Mouse (Mus musculus): ENCODE data around the gene Sdk1. TPM values are rescaled to one million over a fixed set of nuclear protein-coding genes. Genes with fewer than 3 reads are reported as not detected.

The Sdk1 gene
- total and polyA plus RNA-seq, 2 experiments from 2014 or later: 1.5 to 13.6 TPM

- Histone ChIP-seq H3K27ac (ENCODE audit: low read depth, low read length) (no peak overlapping the region), H3K4me2 (ENCODE audit: low read depth) (no peak overlapping the region), H3K9ac (no peak overlapping the region), H3K27me3 (ENCODE audit: insufficient read depth, low read length) (no peaks in the 10 kb centered on the region; the same call in 1 of the 2 replicates), H3K4me3 (ENCODE audit: low read depth, low read length) (no peak overlapping the region), H3K4me1 (ENCODE audit: insufficient read depth) (no peaks in the 10 kb centered on the region), H3K36me3 (ENCODE audit: insufficient read depth) (no peaks in the 10 kb centered on the region), H3K9me3 (ENCODE audit: low read length) (no peaks in the 10 kb centered on the region)
- WGBS: 50% methylated on average over 5 of the region's 5 CpGs
- TF ChIP-seq CTCF (IDR thresholded peaks at IDR 0.05; ENCODE audit: low read depth): no peak
- ATAC-seq: no peak
- peak; percentile 26 for DNase-seq
These were observed 404.4 kb downstream of the Sdk1 start for GRCm38 (mm10) chr5:141645671-141646070.

GRCm38 (mm10) chr5:141646621-141647020 is 405.3 kb downstream of the Sdk1 start:
- Histone ChIP-seq H3K27me3 (ENCODE audit: insufficient read depth, low read length) (no peaks in the 10 kb centered on the region; the same call in 1 of the 2 replicates), H3K4me2 (ENCODE audit: low read depth) (no peak overlapping the region)
- no peak for TF ChIP-seq CTCF (IDR thresholded peaks at IDR 0.05; ENCODE audit: low read depth)

GRCm38 (mm10) chr5:141649831-141650375 is 408.6 kb downstream of the Sdk1 start:
- DNase-seq (no peak), ATAC-seq (no peak)
- Histone ChIP-seq H3K9ac (no peak overlapping the region), H3K4me2 (ENCODE audit: low read depth) (no peak overlapping the region), H3K4me3 (ENCODE audit: low read depth, low read length) (no peak overlapping the region), H3K9me3 (ENCODE audit: low read length) (no peaks in the 10 kb centered on the region), H3K27ac (ENCODE audit: low read depth, low read length) (no peak overlapping the region), H3K36me3 (ENCODE audit: insufficient read depth) (no peaks in the 10 kb centered on the region), H3K4me1 (ENCODE audit: insufficient read depth) (no peaks in the 10 kb centered on the region), H3K27me3 (ENCODE audit: insufficient read depth, low read length) (no peaks in the 10 kb centered on the region; the same call in 1 of the 2 replicates)
- WGBS: 59% methylated on average over 6 of the region's 6 CpGs
- no peak for TF ChIP-seq CTCF (IDR thresholded peaks at IDR 0.05; ENCODE audit: low read depth)

More at GRCm38 (mm10) chr5:141646621-141647020, 405.3 kb downstream of the Sdk1 start:
- H3K9me3 ChIP-seq (ENCODE audit: low read length): no peaks in the 10 kb centered on the region
- H3K4me3 ChIP-seq (ENCODE audit: low read depth, low read length): no peak overlapping the region
- H3K9ac ChIP-seq: no peak overlapping the region
- DNase-seq: no peak
- no peak for ATAC-seq
- H3K27ac ChIP-seq (ENCODE audit: low read depth, low read length): no peak overlapping the region
- H3K36me3 ChIP-seq (ENCODE audit: insufficient read depth): no peaks in the 10 kb centered on the region
- WGBS: 75% methylated on average over 2 of the region's 2 CpGs
- no peaks in the 10 kb centered on the region for H3K4me1 ChIP-seq (ENCODE audit: insufficient read depth)

DNA sequence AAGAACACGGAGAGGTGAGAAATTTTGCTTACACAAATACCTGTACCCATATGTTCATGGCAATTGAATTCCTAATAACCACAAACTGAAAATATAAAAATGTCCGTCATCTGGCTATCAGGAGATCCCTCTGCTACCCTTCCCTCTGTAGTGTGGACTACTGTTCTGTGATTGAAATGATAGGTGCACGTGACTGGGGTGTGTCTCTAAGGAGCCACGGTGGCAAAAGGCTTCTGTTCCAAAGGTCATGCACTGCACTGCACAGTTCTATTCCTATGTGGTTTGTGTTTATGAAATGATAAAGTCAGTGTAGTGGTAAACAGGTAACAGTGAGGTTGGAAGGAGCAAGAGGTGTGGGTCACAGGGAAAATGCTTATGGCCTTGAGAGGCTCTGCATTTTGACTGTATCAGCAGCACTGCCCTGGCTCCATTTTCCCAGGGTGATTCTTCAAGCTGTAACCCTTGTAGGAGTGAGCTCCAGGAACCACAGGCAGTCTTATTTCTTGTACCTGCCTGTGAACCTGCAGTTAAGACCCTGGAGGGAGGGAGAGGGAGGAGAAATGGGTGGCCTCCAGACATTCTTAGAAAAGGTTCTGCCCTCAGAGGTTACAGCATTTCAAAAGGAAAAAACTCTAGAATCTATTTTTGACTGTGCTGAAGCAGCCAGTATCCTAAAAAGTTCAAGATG is 410.5 kb downstream of the Sdk1 start:
- no peak for ATAC-seq
- Histone ChIP-seq H3K27me3 (ENCODE audit: insufficient read depth, low read length) (no peaks in the 10 kb centered on the region; the same call in 1 of the 2 replicates), H3K36me3 (ENCODE audit: insufficient read depth) (no peaks in the 10 kb centered on the region), H3K4me2 (ENCODE audit: low read depth) (no peak overlapping the region), H3K4me1 (ENCODE audit: insufficient read depth) (no peaks in the 10 kb centered on the region), H3K27ac (ENCODE audit: low read depth, low read length) (no peak overlapping the region), H3K9ac (no peak overlapping the region), H3K4me3 (ENCODE audit: low read depth, low read length) (no peak overlapping the region), H3K9me3 (ENCODE audit: low read length) (no peaks in the 10 kb centered on the region)
- no peak for DNase-seq
- TF ChIP-seq CTCF (IDR thresholded peaks at IDR 0.05; ENCODE audit: low read depth): no peak
- WGBS: 90% methylated on average over 4 of the region's 4 CpGs

- Histone ChIP-seq H3K27me3 (ENCODE audit: insufficient read depth, low read length) (no peaks in the 10 kb centered on the region), H3K9ac (no peak overlapping the region), H3K9me3 (ENCODE audit: low read length) (no peaks in the 10 kb centered on the region), H3K27ac (ENCODE audit: low read depth, low read length) (no peak overlapping the region), H3K4me1 (ENCODE audit: insufficient read depth) (no peaks in the 10 kb centered on the region), H3K4me3 (ENCODE audit: low read depth, low read length) (no peak overlapping the region), H3K36me3 (ENCODE audit: insufficient read depth) (no peaks in the 10 kb centered on the region), H3K4me2 (ENCODE audit: low read depth) (no peak overlapping the region)
- DNase-seq (no peak), ATAC-seq (no peak)
- WGBS: 83% methylated on average over 1 of the region's 1 CpGs
- TF ChIP-seq CTCF (IDR thresholded peaks at IDR 0.05; ENCODE audit: low read depth): no peak
These were observed 435.1 kb downstream of the Sdk1 start for GRCm38 (mm10) chr5:141676371-141676770.

GRCm38 (mm10) chr5:141677034-141677433 is 435.7 kb downstream of the Sdk1 start:
- H3K36me3 ChIP-seq (ENCODE audit: insufficient read depth): no peaks in the 10 kb centered on the region
- no peaks in the 10 kb centered on the region for H3K27me3 ChIP-seq (ENCODE audit: insufficient read depth, low read length)
- H3K9ac ChIP-seq: no peak overlapping the region
- no peak overlapping the region for H3K27ac ChIP-seq (ENCODE audit: low read depth, low read length)
- WGBS: 73% methylated on average over 1 of the region's 1 CpGs
- H3K4me3 ChIP-seq (ENCODE audit: low read depth, low read length): no peak overlapping the region
- no peak overlapping the region for H3K4me2 ChIP-seq (ENCODE audit: low read depth)
- no peaks in the 10 kb centered on the region for H3K9me3 ChIP-seq (ENCODE audit: low read length)
- no peak for TF ChIP-seq CTCF (IDR thresholded peaks at IDR 0.05; ENCODE audit: low read depth)
- no peaks in the 10 kb centered on the region for H3K4me1 ChIP-seq (ENCODE audit: insufficient read depth)
- ATAC-seq: peak; percentile 61
- no peak for DNase-seq

- no peak overlapping the region for H3K4me2 ChIP-seq (ENCODE audit: low read depth)
- no peak overlapping the region for H3K27ac ChIP-seq (ENCODE audit: low read depth, low read length)
- no peaks in the 10 kb centered on the region for H3K36me3 ChIP-seq (ENCODE audit: insufficient read depth)
- DNase-seq: no peak
- H3K9ac ChIP-seq: no peak overlapping the region
- H3K4me3 ChIP-seq (ENCODE audit: low read depth, low read length): no peak overlapping the region
- H3K27me3 ChIP-seq (ENCODE audit: insufficient read depth, low read length): no peaks in the 10 kb centered on the region
- no peaks in the 10 kb centered on the region for H3K4me1 ChIP-seq (ENCODE audit: insufficient read depth)
- 91% methylated on average over 8 of the region's 8 CpGs for WGBS
- H3K9me3 ChIP-seq (ENCODE audit: low read length): no peaks in the 10 kb centered on the region
- no peak for ATAC-seq
- no peak for TF ChIP-seq CTCF (IDR thresholded peaks at IDR 0.05; ENCODE audit: low read depth)
These were observed 436.6 kb downstream of the Sdk1 start for GRCm38 (mm10) chr5:141677841-141678240.

All from forebrain, postnatal 0 days (tissue).